Mouse (Mus musculus): ENCODE measurements around the gene Fcgrt.

GRCm38 (mm10) chr7:45131850-45132249 is 28.2 kb upstream of the Fcgrt start:
- TF ChIP-seq CTCF (IDR thresholded peaks at IDR 0.05; ENCODE audit: low read depth, low read length) = no peak
- no peak for TF ChIP-seq POLR2A (IDR thresholded peaks at IDR 0.05; ENCODE audit: borderline replicate concordance, low read depth, low read length)

All from bone marrow macrophage, adult 2 months (primary cell).